Mouse (Mus musculus): ENCODE data around the gene Cadm2. TPM values are rescaled to one million over a fixed set of nuclear protein-coding genes. Genes with fewer than 3 reads are reported as not detected.

Cadm2 gene
- polyA plus RNA-seq, 1 experiment from 2014 or later = 0.07 TPM

GRCm38 (mm10) chr16:67284664-67285063 lies 336.0 kb downstream of the Cadm2 start:
- H3K27me3 ChIP-seq = no peaks in the 10 kb centered on the region
- DNase-seq (no peak), ATAC-seq (ENCODE audit: low read depth) (no peak)
- H3K27ac ChIP-seq = no peak overlapping the region
- H3K4me1 ChIP-seq (replicated peaks) = no peaks in the 10 kb centered on the region
- H3K36me3 ChIP-seq = no peaks in the 10 kb centered on the region
- no peak overlapping the region for H3K4me3 ChIP-seq (replicated peaks)
- WGBS (ENCODE audit: insufficient replicate concordance) = 73% methylated on average over 3 of the region's 3 CpGs
- no peak overlapping the region for H3K4me2 ChIP-seq
- H3K9ac ChIP-seq = no peak overlapping the region
- 0 out of 2 replicates have a peak, but pooled peaks cover 2% of the 10 kb centered on the region for H3K9me3 ChIP-seq (replicated peaks)

DNA sequence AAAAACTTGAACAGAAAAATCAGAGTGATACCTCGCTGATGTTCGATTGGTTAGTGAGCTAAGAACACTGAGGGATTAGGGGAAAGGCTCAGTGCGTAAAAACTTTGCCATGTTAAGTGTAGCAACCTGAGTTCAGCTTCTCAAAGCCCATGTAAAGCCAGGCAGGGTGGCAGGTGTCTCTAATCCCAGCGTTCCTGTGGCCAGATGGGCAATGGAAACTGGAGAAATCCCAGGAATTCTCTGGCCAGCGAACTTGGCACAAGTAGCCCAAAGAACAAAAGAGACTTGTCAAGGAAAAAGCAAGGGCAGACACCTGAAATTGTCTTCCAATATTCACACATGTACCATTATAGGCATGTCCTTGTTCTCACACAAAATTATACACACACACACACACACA lies 377.1 kb downstream of the Cadm2 start:
- no peak for ATAC-seq (ENCODE audit: low read depth)

GRCm38 (mm10) chr16:67234862-67235261 lies 385.8 kb downstream of the Cadm2 start:
- no peak for DNase-seq

More for the DNA sequence above, 377.1 kb downstream of the Cadm2 start:
- no peak for DNase-seq
- H3K36me3 ChIP-seq = no peaks in the 10 kb centered on the region
- H3K9me3 ChIP-seq (replicated peaks) = no peaks in the 10 kb centered on the region
- no peaks in the 10 kb centered on the region for H3K4me1 ChIP-seq (replicated peaks)
- no peak overlapping the region for H3K27ac ChIP-seq
- H3K4me2 ChIP-seq = no peak overlapping the region
- no peak overlapping the region for H3K4me3 ChIP-seq (replicated peaks)
- H3K9ac ChIP-seq = no peak overlapping the region
- WGBS (ENCODE audit: insufficient replicate concordance) = 67% methylated on average over 5 of the region's 5 CpGs
- H3K27me3 ChIP-seq = no peaks in the 10 kb centered on the region

DNA sequence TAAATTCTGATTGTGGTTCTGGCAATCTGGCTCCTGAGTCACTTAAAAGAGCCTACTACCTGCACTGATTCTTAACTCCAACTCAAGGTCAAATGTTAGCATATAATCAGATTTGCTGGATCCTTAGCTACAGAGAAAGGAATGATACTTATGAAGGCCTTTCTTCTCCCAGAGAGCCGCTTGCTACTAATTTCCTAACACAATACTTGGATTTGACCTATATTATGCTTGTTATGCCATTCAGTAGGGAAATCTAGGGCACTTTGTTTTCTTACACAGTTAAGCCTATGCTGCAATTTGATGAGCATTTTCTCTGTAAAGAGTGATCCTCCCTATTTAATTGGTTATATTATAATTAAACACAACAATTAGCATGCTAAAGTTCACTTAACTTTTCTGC lies 394.0 kb downstream of the Cadm2 start:
- Histone ChIP-seq H3K4me3 (replicated peaks) (no peak overlapping the region), H3K36me3 (no peaks in the 10 kb centered on the region), H3K27me3 (no peaks in the 10 kb centered on the region), H3K4me2 (no peak overlapping the region), H3K4me1 (replicated peaks) (no peaks in the 10 kb centered on the region), H3K9ac (no peak overlapping the region), H3K27ac (no peak overlapping the region), H3K9me3 (replicated peaks) (no peaks in the 10 kb centered on the region)
- WGBS (ENCODE audit: insufficient replicate concordance) = 60% methylated on average over 1 of the region's 1 CpGs
- ATAC-seq (ENCODE audit: low read depth) (no peak), DNase-seq (no peak)

More at GRCm38 (mm10) chr16:67234862-67235261, 385.8 kb downstream of the Cadm2 start:
- ATAC-seq (ENCODE audit: low read depth) = no peak
- Histone ChIP-seq H3K9me3 (replicated peaks) (no peaks in the 10 kb centered on the region), H3K27me3 (no peaks in the 10 kb centered on the region), H3K4me3 (replicated peaks) (no peak overlapping the region), H3K4me1 (replicated peaks) (no peaks in the 10 kb centered on the region), H3K27ac (no peak overlapping the region), H3K4me2 (no peak overlapping the region), H3K9ac (no peak overlapping the region), H3K36me3 (no peaks in the 10 kb centered on the region)
- WGBS (ENCODE audit: insufficient replicate concordance) = 9% methylated on average over 1 of the region's 1 CpGs

GRCm38 (mm10) chr16:67203329-67203728 lies 417.4 kb downstream of the Cadm2 start:
- H3K4me3 ChIP-seq (replicated peaks) = no peak overlapping the region
- no peaks in the 10 kb centered on the region for H3K36me3 ChIP-seq
- no peak overlapping the region for H3K4me2 ChIP-seq
- no peaks in the 10 kb centered on the region for H3K9me3 ChIP-seq (replicated peaks)
- H3K27ac ChIP-seq = no peak overlapping the region
- DNase-seq (no peak), ATAC-seq (ENCODE audit: low read depth) (no peak)
- H3K4me1 ChIP-seq (replicated peaks) = no peaks in the 10 kb centered on the region
- no peak overlapping the region for H3K9ac ChIP-seq
- no peaks in the 10 kb centered on the region for H3K27me3 ChIP-seq

GRCm38 (mm10) chr16:67192852-67193415 lies 427.8 kb downstream of the Cadm2 start:
- no peak overlapping the region for H3K4me2 ChIP-seq
- no peaks in the 10 kb centered on the region for H3K27me3 ChIP-seq
- WGBS (ENCODE audit: insufficient replicate concordance) = 70% methylated on average over 4 of the region's 4 CpGs
- ATAC-seq (ENCODE audit: low read depth) (no peak), DNase-seq (no peak)
- no peaks in the 10 kb centered on the region for H3K4me1 ChIP-seq (replicated peaks)
- H3K9ac ChIP-seq = no peak overlapping the region
- H3K36me3 ChIP-seq = no peaks in the 10 kb centered on the region
- no peak overlapping the region for H3K4me3 ChIP-seq (replicated peaks)
- no peaks in the 10 kb centered on the region for H3K9me3 ChIP-seq (replicated peaks)
- no peak overlapping the region for H3K27ac ChIP-seq

DNA sequence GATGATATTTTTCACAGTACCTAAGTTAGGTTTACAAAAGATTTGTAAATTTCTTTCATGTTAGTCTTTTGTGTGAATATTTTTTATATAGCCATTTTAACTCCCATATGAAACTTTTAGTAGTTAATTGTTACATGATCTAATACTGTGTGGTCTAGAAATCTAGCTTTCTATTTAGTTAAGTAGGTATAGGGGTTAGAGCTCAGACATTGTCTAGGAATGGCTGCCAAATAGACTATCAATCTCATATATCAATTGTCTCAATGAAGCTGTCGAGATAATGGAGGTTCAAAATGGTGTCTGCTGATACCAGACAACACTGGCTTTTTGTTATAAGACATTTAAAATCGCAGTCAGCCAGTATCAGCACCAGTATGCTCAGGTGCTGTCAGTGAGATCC lies 428.3 kb downstream of the Cadm2 start:
- Histone ChIP-seq H3K4me2 (no peak overlapping the region), H3K9me3 (replicated peaks) (no peaks in the 10 kb centered on the region), H3K36me3 (no peaks in the 10 kb centered on the region), H3K4me3 (replicated peaks) (no peak overlapping the region), H3K9ac (no peak overlapping the region), H3K4me1 (replicated peaks) (no peaks in the 10 kb centered on the region), H3K27ac (no peak overlapping the region), H3K27me3 (no peaks in the 10 kb centered on the region)
- no peak for ATAC-seq (ENCODE audit: low read depth)
- no peak for DNase-seq
- 43% methylated on average over 2 of the region's 2 CpGs for WGBS (ENCODE audit: insufficient replicate concordance)

DNA sequence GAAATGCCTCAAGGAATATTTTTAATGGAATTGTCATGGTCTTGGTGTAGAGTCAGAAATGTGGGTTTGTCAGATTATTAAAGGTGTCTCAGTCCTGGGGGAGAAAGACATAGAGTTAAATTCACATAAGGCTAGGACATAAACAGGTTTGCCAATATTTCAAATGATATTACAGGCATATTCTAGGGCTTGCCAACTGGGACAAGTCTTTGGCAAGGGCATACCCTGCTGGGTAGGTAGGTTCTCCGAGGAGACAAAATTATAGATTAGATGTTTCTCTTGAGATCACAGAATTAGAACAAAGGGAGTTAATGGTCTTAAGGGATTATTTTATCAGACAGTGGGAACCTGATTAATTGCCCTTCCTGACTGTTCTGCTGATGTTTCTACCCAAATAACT lies 434.4 kb downstream of the Cadm2 start:
- no peaks in the 10 kb centered on the region for H3K9me3 ChIP-seq (replicated peaks)
- ATAC-seq (ENCODE audit: low read depth) = no peak
- no peak for DNase-seq
- no peaks in the 10 kb centered on the region for H3K36me3 ChIP-seq
- H3K4me1 ChIP-seq (replicated peaks) = no peaks in the 10 kb centered on the region
- no peak overlapping the region for H3K4me3 ChIP-seq (replicated peaks)
- no peaks in the 10 kb centered on the region for H3K27me3 ChIP-seq
- H3K9ac ChIP-seq = no peak overlapping the region
- H3K27ac ChIP-seq = no peak overlapping the region
- no peak overlapping the region for H3K4me2 ChIP-seq
- WGBS (ENCODE audit: insufficient replicate concordance) = 65% methylated on average over 1 of the region's 1 CpGs

GRCm38 (mm10) chr16:67182958-67183357 lies 437.8 kb downstream of the Cadm2 start:
- Histone ChIP-seq H3K4me1 (replicated peaks) (no peaks in the 10 kb centered on the region), H3K9ac (no peak overlapping the region), H3K4me2 (no peak overlapping the region), H3K9me3 (replicated peaks) (no peaks in the 10 kb centered on the region), H3K36me3 (no peaks in the 10 kb centered on the region), H3K4me3 (replicated peaks) (no peak overlapping the region), H3K27ac (no peak overlapping the region), H3K27me3 (no peaks in the 10 kb centered on the region)
- DNase-seq = no peak
- ATAC-seq (ENCODE audit: low read depth) = no peak
- WGBS (ENCODE audit: insufficient replicate concordance) = 69% methylated on average over 5 of the region's 5 CpGs

DNA sequence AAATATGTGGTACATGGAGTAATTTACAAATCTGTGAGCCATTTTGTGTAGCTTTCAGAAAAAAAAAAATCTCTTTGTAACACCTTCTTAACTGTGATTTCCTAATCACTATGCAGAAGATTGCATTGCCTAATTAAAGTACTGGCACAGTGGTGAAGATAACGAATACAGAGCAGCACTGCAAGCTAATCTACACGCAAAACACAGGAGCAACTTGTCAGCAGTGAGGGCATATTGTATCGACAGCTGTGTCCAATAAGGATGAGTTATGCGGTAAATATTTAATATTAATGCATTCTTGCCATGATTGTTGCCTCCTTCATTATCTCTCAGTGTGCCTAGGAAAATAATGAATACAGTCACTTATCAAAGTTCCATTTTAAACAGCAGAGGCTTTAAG lies 445.3 kb downstream of the Cadm2 start:
- Histone ChIP-seq H3K4me1 (replicated peaks) (no peaks in the 10 kb centered on the region), H3K36me3 (no peaks in the 10 kb centered on the region), H3K9ac (no peak overlapping the region), H3K27ac (no peak overlapping the region), H3K4me2 (no peak overlapping the region), H3K27me3 (no peaks in the 10 kb centered on the region), H3K4me3 (replicated peaks) (no peak overlapping the region), H3K9me3 (replicated peaks) (no peaks in the 10 kb centered on the region)
- no peak for ATAC-seq (ENCODE audit: low read depth)
- 71% methylated on average over 4 of the region's 4 CpGs for WGBS (ENCODE audit: insufficient replicate concordance)
- no peak for DNase-seq

DNA sequence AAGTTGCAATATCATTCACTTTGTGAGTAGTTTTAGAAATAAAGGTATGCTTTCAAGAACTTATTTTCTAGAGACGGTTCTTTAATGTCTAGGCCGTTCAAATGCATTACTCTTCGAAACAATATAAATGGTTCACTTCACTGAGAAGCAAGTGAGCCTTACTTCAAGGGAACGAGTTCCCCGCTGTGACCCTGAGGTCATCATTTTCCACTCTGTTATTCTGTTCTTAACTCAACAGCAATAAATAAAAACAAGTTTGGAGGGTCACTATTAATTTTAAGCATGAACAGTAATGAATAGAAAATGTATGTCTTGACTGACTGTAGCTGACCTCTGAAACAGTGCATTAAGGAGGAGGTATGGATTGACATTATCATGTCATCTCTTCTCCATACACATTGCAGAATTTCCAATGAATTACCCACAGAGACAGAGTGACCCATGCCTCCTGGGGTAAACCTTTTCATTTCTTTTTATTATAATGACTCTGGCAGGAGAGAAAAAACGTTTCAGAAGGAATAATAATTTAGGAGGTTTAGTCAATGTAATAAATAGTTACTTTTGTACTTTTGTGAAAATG lies 458.4 kb downstream of the Cadm2 start:
- no peak overlapping the region for H3K4me3 ChIP-seq (replicated peaks)
- H3K4me1 ChIP-seq (replicated peaks) = no peaks in the 10 kb centered on the region
- ATAC-seq (ENCODE audit: low read depth) = no peak
- no peaks in the 10 kb centered on the region for H3K36me3 ChIP-seq
- no peaks in the 10 kb centered on the region for H3K9me3 ChIP-seq (replicated peaks)
- H3K4me2 ChIP-seq = no peak overlapping the region
- no peak overlapping the region for H3K27ac ChIP-seq
- 65% methylated on average over 6 of the region's 6 CpGs for WGBS (ENCODE audit: insufficient replicate concordance)
- no peak for DNase-seq
- no peak overlapping the region for H3K9ac ChIP-seq
- no peaks in the 10 kb centered on the region for H3K27me3 ChIP-seq

GRCm38 (mm10) chr16:67124811-67125210 lies 495.9 kb downstream of the Cadm2 start:
- Histone ChIP-seq H3K4me3 (replicated peaks) (no peak overlapping the region), H3K9me3 (replicated peaks) (no peaks in the 10 kb centered on the region), H3K4me1 (replicated peaks) (no peaks in the 10 kb centered on the region), H3K27ac (no peak overlapping the region), H3K36me3 (no peaks in the 10 kb centered on the region), H3K9ac (no peak overlapping the region), H3K27me3 (no peaks in the 10 kb centered on the region), H3K4me2 (no peak overlapping the region)
- 61% methylated on average over 4 of the region's 4 CpGs for WGBS (ENCODE audit: insufficient replicate concordance)
- ATAC-seq (ENCODE audit: low read depth) (no peak), DNase-seq (no peak)
